Mouse (Mus musculus) small intestine, adult 2 months (tissue): ENCODE measurements around the gene Rbm42. TPM values are rescaled to one million over a fixed set of nuclear protein-coding genes. Genes with fewer than 3 reads are reported as not detected.

Experiments used
- H3K27ac ChIP-seq: fragments of 200-500 bp; 2 replicates; pipeline ENCODE4 v1.5.1; 2012; ENCODE audit warnings: low read depth, low read length, control low read depth, inconsistent platforms; ENCODE audit not compliant: insufficient read depth
- H3K27me3 ChIP-seq: fragments of 200-500 bp; 2 replicates; pipeline ENCODE4 v1.6.1; 2012; ENCODE audit warnings: mild to moderate bottlenecking, moderate library complexity, low read length, inconsistent platforms; ENCODE audit not compliant: control insufficient read depth, insufficient read depth
- H3K36me3 ChIP-seq: fragments of 200-500 bp; 2 replicates; pipeline ENCODE4 v1.6.1; 2012; ENCODE audit warnings: mild to moderate bottlenecking, low read length, control low read depth, inconsistent platforms; ENCODE audit not compliant: control insufficient read depth, insufficient read depth
- H3K4me1 ChIP-seq: fragments of 200-500 bp; 2 replicates; pipeline ENCODE4 v1.6.1; 2012; ENCODE audit warnings: low read length, inconsistent platforms, mixed read lengths; ENCODE audit not compliant: control insufficient read depth, insufficient read depth, insufficient read length
- H3K4me3 ChIP-seq: fragments of 200-500 bp; 2 replicates; pipeline ENCODE4 v1.5.1; 2012; ENCODE audit warnings: low read depth, mild to moderate bottlenecking, control low read depth, inconsistent platforms, low read length, moderate library complexity
- CTCF ChIP-seq: fragments of 200-500 bp; IDR thresholded peaks from 2 replicates; pipeline ENCODE4 v1.5.1; 2012; ENCODE audit warnings: low read depth, mild to moderate bottlenecking, control low read depth, inconsistent platforms, low read length, moderate library complexity, mixed read lengths; ENCODE audit not compliant: insufficient replicate concordance, insufficient read length; ENCODE audit errors: extremely low read depth
- POLR2A ChIP-seq: fragments of 200-500 bp; IDR thresholded peaks from 2 replicates; pipeline ENCODE4 v1.6.1; 2012; ENCODE audit warnings: low read depth, mild to moderate bottlenecking, control low read depth, inconsistent platforms, low read length, moderate library complexity
- WGBS: fragments of 180-500 bp; shearing (Covaris S2); methylation state at CpG from one replicate; pipeline ENCODE4 v1.1.7; 2018; 5-methylcytosine and 5-hydroxymethylcytosine counted together
- polyA plus RNA-seq: library from polyadenylated mRNA; depleted of rRNA; stranded (reverse); fragments of >200 nt; gene quantifications from 2 replicates; pipeline ENCODE4 v1.2.3, GENCODE M21; 2012

The Rbm42 gene
- polyA plus RNA-seq, 1 experiment, result 94.9 TPM

- H3K4me3 ChIP-seq, result no peak overlapping the region
- peak; percentile 53; the same call in 1 of the 2 replicates for TF ChIP-seq CTCF
- no peak for TF ChIP-seq POLR2A
- WGBS, result 2% methylated on average over 20 of the region's 20 CpGs
Measured at GRCm38 (mm10) chr7:30634621-30635020, 15.5 kb downstream of the Rbm42 start.

GRCm38 (mm10) chr7:30633762-30634412 is 16.2 kb downstream of the Rbm42 start:
- Histone ChIP-seq H3K4me3 (no peak overlapping the region), H3K27ac (no peak overlapping the region), H3K27me3 (peaks cover 30% of the 10 kb centered on the region), H3K36me3 (no peaks in the 10 kb centered on the region), H3K4me1 (peaks cover 6% of the 10 kb centered on the region; the same call in 1 of the 2 replicates)
- WGBS, result 8% methylated on average over 27 of the region's 27 CpGs
- TF ChIP-seq POLR2A (no peak), CTCF (no peak)

More at GRCm38 (mm10) chr7:30634621-30635020, 15.5 kb downstream of the Rbm42 start:
- Histone ChIP-seq H3K27ac (no peak overlapping the region), H3K27me3 (peaks cover 30% of the 10 kb centered on the region), H3K4me1 (peaks cover 6% of the 10 kb centered on the region; the same call in 1 of the 2 replicates), H3K36me3 (no peaks in the 10 kb centered on the region)

DNA sequence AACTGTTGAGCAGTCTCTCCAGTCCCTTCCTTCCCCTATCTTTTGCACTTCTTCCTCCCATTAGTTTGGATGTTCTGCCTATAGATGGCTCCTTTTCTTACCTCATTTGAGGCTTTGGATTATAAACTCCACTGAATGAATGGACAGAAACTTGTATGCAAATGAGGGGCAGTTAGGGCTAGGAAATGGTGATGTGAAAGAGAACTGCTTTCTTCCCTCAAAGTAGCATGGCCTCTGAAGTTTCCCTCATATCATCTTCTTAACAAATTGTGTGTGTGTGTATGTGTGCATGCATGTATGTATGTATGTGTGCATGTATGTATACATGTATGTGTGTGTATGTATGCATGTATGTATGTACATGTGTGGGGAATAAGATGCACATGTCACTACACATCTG is 21.1 kb downstream of the Rbm42 start:
- no peak overlapping the region for H3K4me3 ChIP-seq
- H3K4me1 ChIP-seq, result peaks cover 2% of the 10 kb centered on the region; the same call in 1 of the 2 replicates
- TF ChIP-seq CTCF (no peak), POLR2A (no peak)
- H3K27me3 ChIP-seq, result peaks cover 14% of the 10 kb centered on the region
- H3K27ac ChIP-seq, result no peak overlapping the region
- H3K36me3 ChIP-seq, result peaks cover 3% of the 10 kb centered on the region

GRCm38 (mm10) chr7:30626647-30627046 is 23.5 kb downstream of the Rbm42 start:
- no peaks in the 10 kb centered on the region for H3K27me3 ChIP-seq
- WGBS, result 66% methylated on average over 5 of the region's 5 CpGs
- TF ChIP-seq POLR2A (no peak), CTCF (no peak)
- H3K4me3 ChIP-seq, result no peak overlapping the region
- H3K4me1 ChIP-seq, result peaks cover 2% of the 10 kb centered on the region; the same call in 1 of the 2 replicates
- H3K36me3 ChIP-seq, result peaks cover 23% of the 10 kb centered on the region
- no peak overlapping the region for H3K27ac ChIP-seq

- H3K4me1 ChIP-seq, result peaks cover 2% of the 10 kb centered on the region; the same call in 1 of the 2 replicates
- H3K27ac ChIP-seq, result peak within 1 kb of the TSS; percentile 79
- peaks cover 28% of the 10 kb centered on the region for H3K36me3 ChIP-seq
- under 1% methylated on average over 44 of the region's 44 CpGs for WGBS
- no peaks in the 10 kb centered on the region for H3K27me3 ChIP-seq
- TF ChIP-seq POLR2A (peak; percentile 72; the same call in 1 of the 2 replicates), CTCF (no peak)
- peak within 1 kb of the TSS; percentile 95 for H3K4me3 ChIP-seq
Measured at GRCm38 (mm10) chr7:30625530-30626384, 24.4 kb downstream of the Rbm42 start, which contains the start of gene Cox6b1. Gene Cox6b1, minus strand, starts transcription at chr7:30626151.

DNA sequence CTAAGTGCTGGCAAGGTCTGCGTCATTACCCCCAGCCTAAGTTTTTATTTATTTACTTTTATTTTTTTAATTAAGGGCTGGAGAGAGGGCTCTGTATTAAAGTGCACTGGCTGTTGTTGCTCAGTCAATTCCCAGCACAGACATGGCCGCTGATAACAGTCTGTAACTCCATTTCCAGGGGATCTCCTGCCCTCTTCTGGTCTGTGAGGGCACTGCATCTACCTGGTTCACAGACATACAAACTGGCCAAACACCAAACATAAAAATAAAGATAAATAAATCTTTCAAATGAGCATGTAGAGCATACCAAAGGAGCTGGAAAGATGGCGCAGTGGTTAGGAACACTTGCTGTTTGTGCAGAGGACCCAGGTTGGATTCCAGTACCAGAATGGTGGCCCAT is 30.9 kb downstream of the Rbm42 start:
- Histone ChIP-seq H3K27ac (no peak overlapping the region), H3K4me3 (no peak overlapping the region), H3K4me1 (no peaks in the 10 kb centered on the region), H3K36me3 (peaks cover 58% of the 10 kb centered on the region), H3K27me3 (no peaks in the 10 kb centered on the region)
- TF ChIP-seq POLR2A (no peak), CTCF (peak; percentile 45; the same call in 1 of the 2 replicates)
- WGBS, result 88% methylated on average over 3 of the region's 3 CpGs

DNA sequence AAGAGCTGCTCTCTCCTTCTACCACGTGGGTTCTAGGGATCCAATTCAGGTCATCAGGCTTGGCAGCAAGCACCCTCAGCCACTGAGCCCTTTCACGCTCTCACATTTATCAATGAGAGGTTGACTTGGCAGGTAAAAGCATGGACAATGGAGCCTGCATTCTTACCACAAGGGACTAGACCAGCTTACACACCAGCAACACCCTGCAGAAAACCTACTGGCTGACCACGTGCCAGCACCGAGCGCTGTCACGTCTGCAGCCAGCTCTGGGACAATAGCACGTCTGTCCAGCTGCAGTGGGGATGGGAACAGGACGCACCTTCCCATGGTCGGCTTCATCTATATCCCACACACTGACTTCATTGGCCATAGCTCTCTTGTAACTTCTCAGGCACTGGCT is 31.5 kb downstream of the Rbm42 start:
- 94% methylated on average over 9 of the region's 9 CpGs for WGBS
- Histone ChIP-seq H3K27ac (no peak overlapping the region), H3K4me3 (no peak overlapping the region), H3K36me3 (peaks cover 56% of the 10 kb centered on the region), H3K4me1 (no peaks in the 10 kb centered on the region), H3K27me3 (no peaks in the 10 kb centered on the region)
- TF ChIP-seq CTCF (no peak), POLR2A (no peak)
